Mouse (Mus musculus) frontal cortex, postnatal 14 days (tissue): ENCODE results near the gene Ddb2.
A peak's percentile ranks its signal among the peaks of the same experiment; 100 is the strongest.
"Not testable (repeated sequence)": the region's sequence is repeated elsewhere in the genome, so short reads cannot be mapped to it uniquely, and the experiment has no call there.

ENCODE experiments used
- DNase-seq, 2 experiments: peaks; one replicate each; pipeline ENCODE4 v3.0.0; 2022; ENCODE audit warnings: low spot score in 2 of 2

Ddb2 gene

GRCm38 (mm10) chr2:91255661-91256150 is 18.9 kb upstream of the Ddb2 start, which contains the start of gene Pacsin3:
Gene Pacsin3, plus strand, starts transcription at chr2:91255954.
- no peak for DNase-seq

GRCm38 (mm10) chr2:91254725-91255380 is 18.1 kb upstream of the Ddb2 start:
- DNase-seq = no peak

GRCm38 (mm10) chr2:91252512-91252911 is 15.7 kb upstream of the Ddb2 start:
- no peak for DNase-seq

- no peak for DNase-seq
Observed at GRCm38 (mm10) chr2:91252001-91252400, 15.2 kb upstream of the Ddb2 start.

- DNase-seq = no peak
Observed at GRCm38 (mm10) chr2:91248366-91248765, 11.6 kb upstream of the Ddb2 start.

DNA sequence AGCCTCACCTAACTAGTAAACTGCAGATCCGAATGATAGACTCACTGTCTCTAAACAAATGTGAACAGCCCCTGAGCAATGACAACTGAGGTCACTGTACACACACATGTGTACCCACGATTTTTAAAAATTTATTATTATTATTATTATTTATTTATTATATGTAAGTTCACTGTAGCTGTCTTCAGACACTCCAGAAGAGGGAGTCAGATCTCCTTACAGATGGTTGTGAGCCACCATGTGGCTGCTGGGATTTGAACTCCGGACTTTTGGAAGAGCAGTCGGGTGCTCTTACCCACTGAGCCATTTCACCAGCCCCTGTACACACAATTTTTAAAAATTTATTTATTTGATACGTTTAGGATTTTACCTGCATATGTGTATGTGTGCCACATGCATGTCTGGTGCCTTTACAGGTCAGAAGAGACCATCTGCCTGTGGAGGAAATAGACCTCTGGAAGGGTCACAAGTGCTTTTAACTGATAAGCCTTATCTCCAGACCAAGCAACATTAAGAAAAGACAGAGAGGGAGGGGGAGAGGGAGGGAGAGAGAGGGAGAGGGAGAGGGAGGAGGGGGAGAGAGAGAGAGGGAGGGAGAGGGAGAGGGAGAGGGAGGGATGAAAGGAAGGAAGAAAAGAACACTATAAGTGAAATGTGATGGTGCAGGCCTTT is 7.9 kb upstream of the Ddb2 start:
- no peak for DNase-seq

DNA sequence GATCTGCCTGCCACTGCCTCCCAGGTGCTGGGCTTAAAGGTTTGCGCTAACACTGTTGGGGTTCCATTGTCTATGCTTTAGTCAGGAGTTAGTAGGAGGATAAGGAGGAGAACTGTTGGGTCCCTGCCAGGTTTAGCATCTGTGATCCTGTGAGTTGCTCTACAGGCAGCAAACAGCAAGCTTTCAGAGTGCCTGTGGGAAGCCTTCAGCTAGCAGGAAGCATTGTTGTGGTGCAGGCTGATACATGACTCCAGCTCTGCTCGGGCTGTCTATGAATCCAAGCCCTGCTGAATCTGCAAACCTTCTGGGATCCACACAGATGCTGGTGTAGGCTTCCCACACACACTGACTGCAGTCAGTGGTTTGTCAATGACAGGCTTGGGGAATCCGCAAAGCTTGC is 6.6 kb upstream of the Ddb2 start:
- DNase-seq = no peak

DNA sequence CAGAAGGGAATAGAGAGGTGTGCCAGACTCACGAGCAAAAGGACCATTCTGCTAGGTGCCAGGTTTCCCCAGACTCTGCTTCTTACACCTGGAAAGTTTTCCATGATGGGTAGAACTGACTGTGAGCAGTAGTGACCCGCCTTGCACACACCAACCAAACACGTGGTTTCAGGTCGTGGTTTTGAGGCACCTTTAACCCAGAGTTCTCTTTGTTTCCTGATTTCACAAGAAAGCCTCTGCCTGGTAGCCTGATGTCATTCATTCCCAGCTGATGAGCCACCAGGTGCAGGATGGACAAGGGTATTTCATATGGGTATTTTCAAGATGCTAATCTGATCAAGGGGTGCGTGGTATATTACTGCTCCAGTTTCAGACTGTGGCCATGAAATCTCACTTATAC is 5.8 kb upstream of the Ddb2 start:
- no peak for DNase-seq

DNA sequence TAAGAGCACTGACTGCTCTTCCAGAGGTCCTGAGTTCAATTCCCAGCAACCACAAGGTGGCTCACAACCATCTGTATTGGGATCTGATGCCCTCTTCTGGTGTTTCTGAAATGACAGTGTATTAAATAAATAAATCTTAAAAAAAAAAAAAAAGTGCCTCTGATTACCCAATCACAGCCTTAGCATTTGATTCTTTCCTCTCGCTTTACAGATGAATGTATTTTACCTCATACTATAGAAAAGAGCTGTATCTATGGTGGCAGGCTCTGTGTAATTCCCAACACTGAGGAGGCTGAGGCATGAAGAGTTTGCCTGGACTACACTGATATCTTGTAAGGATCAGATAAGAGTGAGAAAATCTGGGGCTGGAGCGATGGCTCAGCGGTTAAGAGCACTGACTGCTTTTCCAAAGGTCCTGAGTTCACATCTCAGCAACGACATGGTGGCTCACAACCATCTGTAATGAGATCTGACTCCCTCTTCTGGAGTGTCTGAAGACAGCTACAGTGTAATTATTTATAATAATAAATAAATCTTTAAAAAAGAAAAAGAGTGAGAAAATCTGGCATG is 814 bp upstream of the Ddb2 start:
- DNase-seq = not testable (repeated sequence)

- DNase-seq = no peak
Observed at GRCm38 (mm10) chr2:91229735-91230134, 7.0 kb downstream of the Ddb2 start.

GRCm38 (mm10) chr2:91223614-91224013 is 13.2 kb downstream of the Ddb2 start:
- no peak for DNase-seq

- no peak for DNase-seq
Observed at GRCm38 (mm10) chr2:91220501-91220900, 16.3 kb downstream of the Ddb2 start.

GRCm38 (mm10) chr2:91217032-91217431 is 19.8 kb downstream of the Ddb2 start:
- no peak for DNase-seq

DNA sequence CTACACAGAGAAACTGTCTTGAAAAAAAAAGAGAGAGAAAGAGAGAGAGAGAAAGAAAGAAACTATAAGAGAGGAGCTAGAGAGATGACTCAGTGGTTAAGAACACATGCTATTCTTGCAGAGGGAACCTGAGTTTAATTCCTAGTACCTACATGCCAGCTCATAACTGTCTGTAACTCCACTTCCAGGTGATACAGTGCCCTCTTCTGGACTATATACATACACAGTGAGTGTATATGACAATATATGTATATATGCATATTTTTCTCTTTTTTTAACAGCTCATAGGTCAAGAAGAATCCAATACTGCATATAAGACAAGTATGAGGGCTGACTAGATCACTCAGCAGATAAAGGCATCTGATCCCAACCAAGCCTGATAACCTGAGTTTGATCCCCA is 23.5 kb downstream of the Ddb2 start:
- DNase-seq = no peak

DNA sequence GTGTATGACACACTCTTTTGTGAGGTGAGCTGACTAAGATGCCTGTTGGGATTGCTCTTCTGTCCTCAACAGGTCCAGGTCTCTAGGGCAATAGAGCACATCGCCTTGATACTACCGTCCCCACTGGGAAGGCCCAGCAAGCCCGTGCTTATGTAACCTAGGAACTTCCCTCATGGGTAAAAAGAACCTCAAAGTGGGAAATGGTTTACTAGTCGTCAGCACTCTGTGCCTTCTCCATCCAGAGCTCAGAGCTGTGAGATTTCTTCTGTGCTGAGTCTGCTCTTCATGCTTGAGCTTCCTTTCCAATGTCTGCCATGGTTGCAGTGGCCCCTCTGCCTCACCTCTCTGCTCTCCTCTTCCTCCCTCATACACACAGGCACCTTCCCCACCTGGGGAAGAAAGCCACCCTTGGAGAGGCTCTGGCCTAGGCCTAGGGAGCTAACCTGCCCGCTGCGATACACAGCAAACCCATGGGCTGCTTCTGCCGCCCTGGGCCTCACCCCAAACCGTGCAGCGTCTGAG is 30.5 kb downstream of the Ddb2 start:
- no peak for DNase-seq

- DNase-seq = no peak
Observed at GRCm38 (mm10) chr2:91202972-91203656, 33.7 kb downstream of the Ddb2 start.

- peak; percentile 89 to 94 for DNase-seq
Observed at GRCm38 (mm10) chr2:91202222-91202971, 34.4 kb downstream of the Ddb2 start, which contains the start of the genes Nr1h3 and Acp2. Gene Nr1h3, minus strand, starts transcription at chr2:91202834. Gene Acp2, plus strand, starts transcription at chr2:91202885.

- no peak for DNase-seq
Observed at GRCm38 (mm10) chr2:91198888-91199287, 37.9 kb downstream of the Ddb2 start.

- no peak for DNase-seq
Observed at GRCm38 (mm10) chr2:91196577-91197001, 40.2 kb downstream of the Ddb2 start.

- peak in 1 of 2 experiments; percentile 42 for DNase-seq
Observed at GRCm38 (mm10) chr2:91194624-91195332, 42.0 kb downstream of the Ddb2 start.

- DNase-seq = no peak
Observed at GRCm38 (mm10) chr2:91190501-91190900, 46.3 kb downstream of the Ddb2 start.
